Mouse (Mus musculus) stomach, postnatal 0 days (tissue): ENCODE measurements around the gene Myl6b.

ENCODE experiments used
- CTCF ChIP-seq: IDR thresholded peaks from 2 replicates; pipeline ENCODE4 v1.5.1; 2016; ENCODE audit warnings: antibody characterized with exemption, low read depth, mild to moderate bottlenecking, moderate library complexity
- EP300 ChIP-seq: optimal IDR thresholded peaks from 2 replicates; pipeline ENCODE3; 2016; ENCODE audit warnings: antibody characterized with exemption

- TF ChIP-seq CTCF (no peak), EP300 (no peak)
Observed at GRCm38 (mm10) chr10:128451014-128451413, 47.5 kb downstream of the Myl6b start.
